Mouse (Mus musculus): ENCODE measurements around the gene Cys1. TPM values are rescaled to one million over a fixed set of nuclear protein-coding genes. Genes with fewer than 3 reads are reported as not detected.

Gene Cys1
- polyA plus RNA-seq, 1 experiment from 2014 or later: 2.2 TPM

DNA sequence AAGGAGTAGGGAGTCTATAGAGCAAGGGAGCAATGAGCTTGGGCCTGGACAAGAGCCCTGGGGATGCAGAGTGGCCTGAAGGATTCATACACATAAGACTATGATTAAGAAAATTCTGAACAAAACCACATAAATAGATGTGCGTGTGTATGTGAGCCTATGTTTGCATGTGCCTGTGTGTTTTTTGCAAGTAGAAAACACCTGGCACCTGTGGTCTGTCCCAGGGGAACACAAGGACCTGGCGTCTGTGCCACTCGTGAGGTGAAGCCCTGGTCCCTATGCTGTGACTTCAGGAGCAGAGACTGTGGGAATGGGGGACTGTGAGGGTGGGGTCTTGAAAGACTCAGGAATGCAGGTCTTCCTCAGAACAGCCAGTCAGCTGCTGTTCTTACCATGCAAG is 47.0 kb downstream of the Cys1 start:
- no peak for ATAC-seq (ENCODE audit: borderline replicate concordance, extremely low read depth, low FRiP score, low TSS enrichment)
- H3K27ac ChIP-seq: no peak overlapping the region
- no peak overlapping the region for H3K4me3 ChIP-seq
- H3K9ac ChIP-seq: no peak overlapping the region
- H3K36me3 ChIP-seq: no peaks in the 10 kb centered on the region
- 87% methylated on average over 3 of the region's 3 CpGs for WGBS
- no peak overlapping the region for H3K4me2 ChIP-seq
- H3K4me1 ChIP-seq: peaks cover 3% of the 10 kb centered on the region
- H3K27me3 ChIP-seq: no peaks in the 10 kb centered on the region
- H3K9me3 ChIP-seq: no peaks in the 10 kb centered on the region

DNA sequence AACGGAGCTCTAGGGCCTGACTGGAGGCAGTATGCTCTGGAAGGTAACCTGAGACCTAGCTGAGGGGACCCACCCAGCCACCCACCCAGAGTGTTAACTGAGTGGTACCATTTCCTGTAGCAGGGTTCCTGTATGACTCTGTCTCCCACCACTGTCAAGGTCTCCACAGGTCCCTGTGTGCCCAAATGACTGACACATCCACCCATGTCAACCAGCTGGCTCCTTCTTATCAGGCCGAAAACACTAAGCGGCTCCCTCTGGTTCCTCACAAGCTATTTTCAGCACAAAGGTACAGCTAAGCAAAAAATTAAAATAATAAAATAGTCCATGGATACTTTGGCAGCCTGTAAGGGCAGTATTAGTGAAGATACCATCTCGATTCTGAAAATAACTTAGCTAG is 47.4 kb downstream of the Cys1 start:
- no peak for ATAC-seq (ENCODE audit: borderline replicate concordance, extremely low read depth, low FRiP score, low TSS enrichment)
- WGBS: 58% methylated on average over 4 of the region's 4 CpGs
- no peaks in the 10 kb centered on the region for H3K36me3 ChIP-seq

DNA sequence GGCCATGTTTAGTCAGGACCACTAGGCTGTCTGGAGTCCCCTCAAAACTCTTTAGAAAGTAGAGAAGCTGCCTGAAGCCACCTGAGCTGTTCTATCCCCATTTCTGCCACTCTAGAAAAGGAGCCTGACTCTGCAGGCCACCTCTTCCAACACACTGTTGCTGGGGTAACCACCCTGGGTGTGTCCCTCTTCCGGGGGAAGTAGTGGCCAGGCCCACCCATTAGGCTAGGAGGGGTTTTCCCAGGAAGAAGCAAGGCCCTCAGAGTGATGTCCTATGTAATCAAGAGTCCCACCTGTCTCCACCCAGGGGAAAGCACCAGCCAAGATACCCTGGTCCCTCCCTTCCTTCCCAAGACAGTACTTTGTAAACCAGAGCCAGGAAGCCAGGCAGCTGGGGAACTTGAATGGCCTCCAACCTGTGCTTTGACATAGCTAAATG is 47.8 kb downstream of the Cys1 start:
- Histone ChIP-seq H3K4me2 (no peak overlapping the region), H3K27me3 (no peaks in the 10 kb centered on the region), H3K36me3 (no peaks in the 10 kb centered on the region), H3K27ac (no peak overlapping the region), H3K4me1 (peaks cover 3% of the 10 kb centered on the region), H3K9ac (no peak overlapping the region), H3K4me3 (no peak overlapping the region), H3K9me3 (no peaks in the 10 kb centered on the region)
- no peak for ATAC-seq (ENCODE audit: borderline replicate concordance, extremely low read depth, low FRiP score, low TSS enrichment)
- WGBS: 45% methylated on average over 1 of the region's 1 CpGs

More for the DNA sequence above, 47.4 kb downstream of the Cys1 start:
- H3K9ac ChIP-seq: no peak overlapping the region
- no peaks in the 10 kb centered on the region for H3K27me3 ChIP-seq
- no peak overlapping the region for H3K27ac ChIP-seq
- no peaks in the 10 kb centered on the region for H3K9me3 ChIP-seq
- H3K4me3 ChIP-seq: no peak overlapping the region
- H3K4me2 ChIP-seq: no peak overlapping the region
- H3K4me1 ChIP-seq: peaks cover 3% of the 10 kb centered on the region

DNA sequence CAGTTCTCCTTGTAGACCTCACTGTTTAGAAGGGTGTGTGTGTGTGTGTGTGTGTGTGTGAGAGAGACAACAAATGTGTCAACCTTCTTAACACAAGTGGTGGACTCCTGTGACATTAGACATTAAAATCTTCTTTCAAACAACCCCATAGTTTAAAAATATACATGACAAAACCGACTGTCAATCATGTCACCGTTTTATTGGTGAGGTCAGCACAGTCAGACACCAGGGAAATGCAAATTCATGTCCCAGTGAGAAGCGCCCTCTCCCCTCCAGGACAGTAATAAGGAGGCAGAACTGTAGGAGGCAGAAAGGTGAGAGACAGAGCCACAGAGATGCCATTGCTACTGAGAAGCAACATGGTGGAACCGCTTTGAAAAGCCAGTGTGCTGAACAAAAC is 49.2 kb downstream of the Cys1 start:
- Histone ChIP-seq H3K4me2 (no peak overlapping the region), H3K4me1 (peaks cover 3% of the 10 kb centered on the region), H3K9ac (no peak overlapping the region), H3K27me3 (no peaks in the 10 kb centered on the region), H3K4me3 (no peak overlapping the region), H3K36me3 (no peaks in the 10 kb centered on the region), H3K9me3 (no peaks in the 10 kb centered on the region), H3K27ac (no peak overlapping the region)
- ATAC-seq (ENCODE audit: borderline replicate concordance, extremely low read depth, low FRiP score, low TSS enrichment): no peak
- WGBS: 57% methylated on average over 4 of the region's 4 CpGs

DNA sequence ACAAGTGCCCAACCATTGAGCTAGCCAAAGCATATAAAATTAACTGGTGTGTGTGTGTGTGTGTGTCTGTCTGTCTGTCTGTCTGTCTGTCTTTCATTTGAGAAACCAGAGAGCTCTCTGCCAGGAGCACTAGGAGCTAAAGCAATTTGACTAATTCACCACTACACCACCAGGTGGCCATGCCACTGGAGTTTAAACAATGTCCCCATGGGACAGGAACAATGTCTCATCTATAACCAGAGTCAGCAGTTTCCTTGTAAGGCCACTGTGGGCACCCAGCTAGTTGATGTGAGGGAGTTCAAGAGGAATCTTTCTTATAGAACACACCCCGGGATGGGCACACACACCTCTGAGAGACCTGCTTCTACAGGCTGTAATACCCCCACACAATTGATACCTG is 51.4 kb downstream of the Cys1 start:
- no peaks in the 10 kb centered on the region for H3K27me3 ChIP-seq
- H3K4me2 ChIP-seq: no peak overlapping the region
- no peak overlapping the region for H3K9ac ChIP-seq
- no peaks in the 10 kb centered on the region; the same call in 1 of the 2 replicates for H3K4me1 ChIP-seq
- no peak overlapping the region for H3K27ac ChIP-seq
- no peak overlapping the region for H3K4me3 ChIP-seq
- H3K9me3 ChIP-seq: no peaks in the 10 kb centered on the region
- H3K36me3 ChIP-seq: no peaks in the 10 kb centered on the region
- no peak for ATAC-seq (ENCODE audit: borderline replicate concordance, extremely low read depth, low FRiP score, low TSS enrichment)
- WGBS: 70% methylated on average over 1 of the region's 1 CpGs

DNA sequence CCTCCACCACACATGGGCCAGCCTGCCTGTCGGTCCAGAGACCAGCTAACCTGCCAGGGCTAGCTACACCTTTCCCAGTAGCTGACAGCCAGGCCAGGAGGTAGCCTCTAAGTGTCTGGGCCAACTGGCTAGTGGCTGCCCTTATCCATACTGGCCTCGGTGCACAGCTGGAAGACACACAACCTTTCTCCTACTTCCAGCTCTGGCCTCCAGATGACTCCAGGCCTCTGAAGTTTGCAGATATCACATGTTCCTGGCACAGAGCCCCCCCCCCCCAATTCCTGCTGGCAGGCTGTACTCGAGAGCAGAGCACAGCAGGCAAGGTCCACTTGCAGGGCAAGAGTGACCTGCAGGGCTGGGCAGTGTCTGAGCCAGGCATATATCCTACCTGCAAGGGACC is 54.4 kb downstream of the Cys1 start:
- H3K27me3 ChIP-seq: no peaks in the 10 kb centered on the region
- 0 out of 2 replicates have a peak, but pooled peaks have one; percentile 9 for ATAC-seq (ENCODE audit: borderline replicate concordance, extremely low read depth, low FRiP score, low TSS enrichment)
- no peak overlapping the region for H3K4me3 ChIP-seq
- H3K27ac ChIP-seq: no peak overlapping the region
- H3K9ac ChIP-seq: no peak overlapping the region
- no peaks in the 10 kb centered on the region for H3K36me3 ChIP-seq
- H3K4me1 ChIP-seq: no peaks in the 10 kb centered on the region
- no peak overlapping the region for H3K4me2 ChIP-seq
- WGBS: 35% methylated on average over 3 of the region's 3 CpGs
- no peaks in the 10 kb centered on the region for H3K9me3 ChIP-seq

DNA sequence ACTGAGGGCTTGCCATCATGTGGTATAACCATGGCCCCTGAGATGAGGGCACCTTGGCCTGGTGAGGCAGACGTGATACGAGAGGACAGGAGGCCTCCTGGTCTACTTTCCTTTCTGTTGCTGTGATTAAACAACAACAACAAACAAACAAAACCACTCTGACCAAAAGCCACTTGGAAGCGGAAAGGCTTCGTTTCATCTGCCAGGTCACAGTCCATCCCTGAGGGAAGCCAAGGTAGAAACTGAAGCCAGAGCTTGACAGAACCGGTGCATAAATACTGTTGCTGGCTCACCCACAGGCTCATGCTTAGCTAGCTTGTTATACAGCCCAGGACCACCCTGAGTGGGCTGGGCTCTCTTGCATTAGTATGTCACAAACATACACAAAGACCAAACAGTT is 55.2 kb downstream of the Cys1 start:
- Histone ChIP-seq H3K9ac (no peak overlapping the region), H3K36me3 (no peaks in the 10 kb centered on the region), H3K27ac (no peak overlapping the region), H3K9me3 (no peaks in the 10 kb centered on the region), H3K4me2 (no peak overlapping the region), H3K4me3 (no peak overlapping the region), H3K27me3 (no peaks in the 10 kb centered on the region), H3K4me1 (no peaks in the 10 kb centered on the region)
- no peak for ATAC-seq (ENCODE audit: borderline replicate concordance, extremely low read depth, low FRiP score, low TSS enrichment)
- 80% methylated on average over 5 of the region's 5 CpGs for WGBS

DNA sequence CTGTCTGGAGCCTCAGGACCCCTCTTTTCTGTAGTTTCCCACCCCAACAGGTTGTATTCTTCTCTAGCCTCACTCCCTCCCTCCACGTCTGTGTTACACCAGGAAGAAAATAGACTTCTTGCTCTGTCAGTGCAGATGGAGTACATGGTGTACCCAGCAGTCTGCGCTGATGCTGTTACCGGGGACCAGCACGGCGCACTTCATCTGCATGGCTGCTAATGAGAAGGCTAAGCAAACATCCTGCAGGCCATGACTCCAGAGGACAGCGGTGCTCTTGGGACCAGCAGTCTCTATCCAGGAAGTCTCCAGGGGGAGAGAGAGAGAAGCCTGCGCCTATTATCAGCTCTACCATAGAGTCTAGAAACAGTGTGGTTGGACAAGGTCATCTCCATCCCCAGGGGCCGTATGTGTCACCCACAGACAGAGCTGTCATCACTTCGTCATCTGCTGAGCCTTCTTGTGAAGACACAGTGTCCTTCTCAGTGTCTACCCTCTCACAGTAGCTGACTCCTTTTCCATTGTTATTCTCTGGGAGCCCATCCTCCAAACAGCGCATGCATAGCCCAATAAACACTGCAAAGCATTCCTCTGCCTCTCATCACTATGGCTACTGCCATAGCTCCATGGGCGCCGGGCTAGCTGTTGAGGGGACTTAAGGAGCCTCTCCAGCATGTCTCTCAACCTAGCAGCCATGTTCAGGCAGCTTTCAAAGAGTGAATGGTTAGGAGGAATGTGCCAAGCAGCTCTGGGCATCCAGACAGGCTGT is 57.9 kb downstream of the Cys1 start:
- Histone ChIP-seq H3K27ac (no peak overlapping the region), H3K9me3 (no peaks in the 10 kb centered on the region), H3K4me3 (no peak overlapping the region), H3K36me3 (no peaks in the 10 kb centered on the region), H3K4me1 (no peaks in the 10 kb centered on the region), H3K27me3 (no peaks in the 10 kb centered on the region), H3K4me2 (no peak overlapping the region), H3K9ac (no peak overlapping the region)
- WGBS: 70% methylated on average over 12 of the region's 12 CpGs
- no peak for ATAC-seq (ENCODE audit: borderline replicate concordance, extremely low read depth, low FRiP score, low TSS enrichment)

DNA sequence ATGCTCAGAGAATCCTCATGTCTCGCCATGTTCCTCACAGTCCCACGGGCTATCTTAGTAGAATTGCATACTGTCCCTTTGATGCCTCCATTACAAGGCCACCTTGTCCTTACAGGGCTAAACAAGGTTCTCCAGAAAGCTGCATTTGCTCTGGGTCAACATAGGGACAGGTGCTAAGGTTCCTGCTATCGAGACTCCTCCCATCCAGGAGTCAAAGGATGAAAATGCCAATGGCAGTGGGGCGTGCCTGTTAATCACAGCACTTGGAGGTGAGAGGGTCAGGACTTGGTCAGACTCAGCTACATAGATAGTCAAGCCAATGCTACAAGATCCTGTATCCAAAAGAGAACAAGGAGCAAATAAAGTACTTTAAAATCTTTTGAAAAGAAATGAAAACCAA is 62.2 kb downstream of the Cys1 start:
- WGBS: 65% methylated on average over 4 of the region's 4 CpGs
- H3K27ac ChIP-seq: no peak overlapping the region
- no peak for ATAC-seq (ENCODE audit: borderline replicate concordance, extremely low read depth, low FRiP score, low TSS enrichment)
- no peak overlapping the region for H3K9ac ChIP-seq
- no peaks in the 10 kb centered on the region for H3K9me3 ChIP-seq
- H3K27me3 ChIP-seq: no peaks in the 10 kb centered on the region
- no peak overlapping the region for H3K4me2 ChIP-seq
- H3K36me3 ChIP-seq: no peaks in the 10 kb centered on the region
- H3K4me3 ChIP-seq: no peak overlapping the region
- no peaks in the 10 kb centered on the region for H3K4me1 ChIP-seq

Other genes starting within 250 kb of the Cys1 start
- 28.2 and 28.8 TPM in 2 replicates for gene Taf1b, start 183.5 kb downstream of the Cys1 start, polyA plus RNA-seq (2015; fragmentation: Nextera tagmentation; extraction: Ambion mirVana)
- 3.7 and 3.9 TPM in 2 replicates for gene Grhl1, start 109.5 kb downstream of the Cys1 start, polyA plus RNA-seq (2015; fragmentation: Nextera tagmentation; extraction: Ambion mirVana)
- gene Klf11, start 30.5 kb downstream of the Cys1 start, polyA plus RNA-seq (2015; fragmentation: Nextera tagmentation; extraction: Ambion mirVana): 12.6 and 15.0 TPM in 2 replicates
- gene Rrm2, start 26.4 kb upstream of the Cys1 start, polyA plus RNA-seq (2015; fragmentation: Nextera tagmentation; extraction: Ambion mirVana): 222 and 224 TPM in 2 replicates
- gene Mboat2, start 149.1 kb upstream of the Cys1 start, polyA plus RNA-seq (2015; fragmentation: Nextera tagmentation; extraction: Ambion mirVana): 41.0 and 42.5 TPM in 2 replicates

Data from lung, embryonic 15.5 days (tissue).